Mouse (Mus musculus): ENCODE results near the gene Hist1h1c.
A peak's percentile ranks its signal among the peaks of the same experiment; 100 is the strongest.

Hist1h1c gene

GRCm38 (mm10) chr13:23745381-23746161 lies 7.0 kb downstream of the Hist1h1c start, which contains the start of gene Hist1h3c:
Gene Hist1h3c (minus strand): TSS chr13:23745602.
- peak; percentile 92 to 94 for DNase-seq (ENCODE audit: low spot score in 2 of 2)

- peak; percentile 64 to 80 for DNase-seq (ENCODE audit: low spot score in 2 of 2)
Measured at GRCm38 (mm10) chr13:23746201-23747080, 7.8 kb downstream of the Hist1h1c start, which contains the start of gene Hist1h2bb. Gene Hist1h2bb (plus strand): TSS chr13:23746734.

GRCm38 (mm10) chr13:23747081-23747891 lies 8.7 kb downstream of the Hist1h1c start:
- no peak for DNase-seq (ENCODE audit: low spot score in 2 of 2)

DNA sequence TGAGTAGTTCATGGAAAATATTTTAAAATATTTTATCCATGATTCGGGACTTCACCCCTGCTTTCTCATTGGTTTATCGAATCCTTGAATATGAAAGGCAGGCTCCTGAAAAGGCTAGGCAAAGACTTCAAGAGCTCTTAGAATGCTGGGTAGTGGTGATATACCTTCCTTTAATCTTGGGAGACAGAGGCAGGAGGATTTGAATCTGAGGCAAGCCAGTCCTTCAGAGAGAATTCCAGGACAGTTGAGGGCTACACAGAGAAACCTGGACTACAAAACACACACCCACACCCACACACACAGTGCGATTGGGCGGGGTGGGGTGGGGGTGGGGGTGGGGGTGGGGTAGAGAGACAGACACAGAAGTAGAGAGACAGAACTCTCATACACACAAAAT lies 9.3 kb downstream of the Hist1h1c start:
- DNase-seq (ENCODE audit: low spot score in 2 of 2) = no peak

GRCm38 (mm10) chr13:23749563-23750121 lies 11.0 kb downstream of the Hist1h1c start:
- no peak for DNase-seq (ENCODE audit: low spot score in 2 of 2)

- peak in 1 of 2 experiments; percentile 55 for DNase-seq (ENCODE audit: low spot score in 2 of 2)
Measured at GRCm38 (mm10) chr13:23750839-23751477, 12.3 kb downstream of the Hist1h1c start, which contains the start of gene Hist1h2ab. Gene Hist1h2ab (plus strand): TSS chr13:23751126.

GRCm38 (mm10) chr13:23751478-23751956 lies 12.9 kb downstream of the Hist1h1c start:
- DNase-seq (ENCODE audit: low spot score in 2 of 2) = no peak

GRCm38 (mm10) chr13:23752067-23752741 lies 13.6 kb downstream of the Hist1h1c start, which contains the start of gene Hist1h3b:
Gene Hist1h3b (plus strand): TSS chr13:23752267.
- peak; percentile 96 for DNase-seq (ENCODE audit: low spot score in 2 of 2)

DNA sequence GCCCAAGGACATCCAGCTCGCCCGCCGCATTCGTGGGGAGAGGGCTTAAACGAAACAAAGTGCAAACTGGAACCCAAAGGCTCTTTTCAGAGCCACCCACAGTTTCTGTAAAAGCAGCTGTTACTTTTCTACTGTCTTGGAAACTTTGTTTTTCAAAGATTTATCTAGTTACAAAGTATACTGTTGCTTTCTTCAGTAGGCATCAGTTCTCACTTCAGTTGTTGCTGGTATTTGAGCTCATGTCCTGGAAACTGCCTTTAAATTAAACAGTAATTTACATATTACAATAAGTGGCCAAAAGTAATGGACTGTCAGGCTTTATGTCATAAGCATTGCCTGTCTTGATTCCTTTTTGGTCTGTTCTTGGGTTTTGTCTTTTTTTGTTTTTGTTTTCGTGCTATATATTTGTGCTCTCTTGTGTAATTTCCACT lies 14.1 kb downstream of the Hist1h1c start:
- DNase-seq (ENCODE audit: low spot score in 2 of 2) = no peak

DNA sequence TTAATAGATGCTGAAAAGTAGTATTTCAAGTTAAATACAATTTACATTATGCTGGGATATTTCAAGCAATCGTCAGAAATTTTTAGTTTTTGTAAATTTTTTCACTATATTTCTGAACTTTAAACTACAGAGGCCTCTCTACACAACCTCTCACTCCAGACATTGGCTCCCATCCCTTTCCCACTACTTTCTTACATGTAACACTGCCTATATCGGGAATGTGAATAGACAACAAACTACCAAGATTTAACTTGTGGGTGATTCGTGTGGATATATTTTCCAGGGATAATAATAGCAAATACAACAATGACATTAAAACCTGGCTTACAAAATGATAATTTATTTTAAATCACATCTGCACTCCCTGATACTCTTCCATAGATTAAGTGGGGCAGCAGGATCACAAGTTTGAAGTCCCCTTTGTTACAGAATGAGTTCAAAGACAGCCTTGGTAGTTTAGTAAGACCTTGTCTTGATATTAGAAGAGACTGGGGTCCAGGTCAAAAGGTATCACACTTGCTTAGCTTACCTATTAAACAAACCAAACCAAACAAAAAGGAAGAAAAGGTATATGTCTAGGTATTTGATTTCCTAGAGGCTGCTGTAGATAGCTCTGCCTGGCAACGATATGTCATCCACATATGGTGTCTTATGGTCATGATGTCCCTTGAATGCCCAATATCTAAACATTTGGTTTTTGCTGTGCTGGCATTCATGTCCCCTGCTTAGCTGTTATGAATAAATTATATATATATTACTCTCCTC lies 14.9 kb downstream of the Hist1h1c start:
- no peak for DNase-seq (ENCODE audit: low spot score in 2 of 2)

- DNase-seq (ENCODE audit: low spot score in 2 of 2) = no peak
Measured at GRCm38 (mm10) chr13:23755000-23755399, 16.4 kb downstream of the Hist1h1c start.

DNA sequence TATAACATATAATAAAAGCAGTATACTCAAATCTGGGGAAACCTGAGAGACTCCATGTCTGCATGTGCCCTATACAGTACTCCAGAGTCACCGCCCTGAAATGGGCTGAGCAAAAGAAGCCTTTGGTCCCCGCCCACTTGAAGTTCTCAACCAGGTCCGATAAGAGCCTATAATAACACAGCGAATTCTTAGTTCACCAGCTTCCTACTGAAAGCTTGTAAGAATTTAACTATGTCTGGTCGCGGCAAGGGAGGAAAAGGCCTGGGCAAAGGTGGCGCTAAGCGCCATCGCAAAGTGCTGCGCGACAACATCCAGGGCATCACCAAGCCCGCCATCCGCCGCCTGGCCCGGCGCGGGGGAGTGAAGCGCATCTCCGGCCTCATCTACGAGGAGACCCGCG lies 18.2 kb downstream of the Hist1h1c start, which contains the start of gene Hist1h4b:
Gene Hist1h4b, plus strand, starts transcription at position 224 of the 400 bp plus-strand sequence.
- peak; percentile 94 to 96 for DNase-seq (ENCODE audit: low spot score in 2 of 2)

DNA sequence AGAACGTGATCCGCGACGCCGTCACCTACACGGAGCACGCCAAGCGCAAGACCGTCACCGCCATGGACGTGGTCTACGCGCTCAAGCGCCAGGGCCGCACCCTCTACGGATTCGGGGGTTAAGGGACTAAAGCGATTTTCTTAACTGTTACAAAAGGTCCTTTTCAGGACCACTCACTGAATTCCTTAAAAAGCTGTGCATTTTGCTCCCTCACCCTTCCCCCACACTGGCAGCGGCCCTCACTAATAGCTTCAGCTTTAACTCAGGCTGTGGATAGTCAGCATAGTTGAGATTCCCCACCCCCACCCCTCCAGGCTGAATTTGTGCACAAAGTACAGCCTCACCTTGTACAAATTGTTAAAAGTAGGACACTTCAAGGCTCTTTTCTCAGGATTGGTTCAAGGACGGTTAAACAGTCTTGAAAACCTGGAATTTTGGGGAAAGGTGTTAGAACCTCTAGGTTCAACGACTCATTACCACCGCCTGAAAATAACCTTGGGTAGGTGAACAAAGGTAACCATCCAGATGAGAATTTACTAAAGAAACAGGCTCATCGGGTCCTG lies 18.7 kb downstream of the Hist1h1c start:
- DNase-seq (ENCODE audit: low spot score in 2 of 2) = peak in 1 of 2 experiments; percentile 28

DNA sequence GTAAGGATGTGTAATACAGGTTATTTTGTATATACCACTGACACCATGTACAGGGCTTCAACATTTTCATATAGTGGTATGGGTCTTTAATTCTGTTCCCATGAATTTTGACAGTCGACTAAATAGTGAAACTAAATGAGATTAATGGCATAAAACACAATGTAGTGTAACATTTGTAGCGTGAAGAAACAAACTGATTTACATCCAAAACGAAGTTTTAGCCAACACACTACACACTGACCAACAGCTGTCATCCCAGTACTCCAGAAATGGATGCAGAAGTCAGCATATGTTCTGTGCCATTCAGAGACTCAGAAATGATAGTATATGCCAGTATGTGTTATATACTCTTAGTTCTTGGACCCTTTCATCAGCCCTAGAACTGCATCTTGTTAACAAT lies 19.3 kb downstream of the Hist1h1c start:
- DNase-seq (ENCODE audit: low spot score in 2 of 2) = no peak

GRCm38 (mm10) chr13:23759251-23759771 lies 20.7 kb downstream of the Hist1h1c start:
- no peak for DNase-seq (ENCODE audit: low spot score in 2 of 2)

DNA sequence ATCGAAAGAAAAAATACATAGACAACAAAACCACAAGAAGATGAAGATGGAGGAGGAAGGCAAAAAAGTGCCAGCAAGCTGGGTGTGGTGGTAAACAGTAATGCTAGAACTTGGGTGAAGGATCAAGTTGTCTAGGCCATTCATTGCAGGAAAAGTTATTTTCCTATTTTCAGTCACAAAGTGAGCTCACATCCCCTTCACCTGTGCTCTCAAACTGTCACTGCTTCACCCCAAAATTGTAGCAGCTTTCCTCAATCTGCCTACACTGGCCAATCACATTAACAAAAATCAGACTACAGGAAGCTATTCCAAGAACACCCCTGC lies 21.3 kb downstream of the Hist1h1c start:
- no peak for DNase-seq (ENCODE audit: low spot score in 2 of 2)

DNA sequence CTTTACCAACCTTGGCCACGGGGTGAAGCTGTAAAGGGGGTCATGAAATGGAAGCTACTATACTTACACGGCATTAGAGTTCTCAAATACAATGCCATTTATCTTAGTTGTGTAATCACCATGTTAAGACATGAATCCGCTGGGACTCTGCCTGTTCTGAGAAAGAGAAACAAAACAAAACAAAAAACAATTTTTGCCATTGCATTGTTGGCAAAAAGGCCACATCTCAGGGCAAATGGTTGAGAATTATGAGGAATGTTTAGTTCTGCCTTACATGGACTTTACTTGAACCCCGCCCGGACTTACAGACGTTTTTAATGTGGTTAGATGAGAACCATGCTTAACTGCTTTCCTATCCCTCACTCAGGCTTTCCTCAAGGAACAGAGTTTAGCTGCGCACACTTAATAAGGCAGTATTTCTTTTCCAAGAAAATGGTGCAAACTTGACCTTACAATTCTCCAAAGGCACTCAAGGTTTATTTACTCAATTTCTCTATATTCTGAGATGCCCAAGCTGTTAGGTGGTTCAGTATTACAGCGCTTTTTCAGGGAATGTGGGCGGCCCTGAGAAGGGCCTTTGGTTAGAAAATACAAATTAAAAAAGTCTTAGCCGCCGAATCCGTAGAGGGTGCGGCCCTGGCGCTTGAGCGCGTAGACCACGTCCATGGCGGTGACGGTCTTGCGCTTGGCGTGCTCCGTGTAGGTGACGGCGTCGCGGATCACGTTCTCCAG lies 21.8 kb downstream of the Hist1h1c start:
- DNase-seq (ENCODE audit: low spot score in 2 of 2) = peak; percentile 31 to 42
